Mouse (Mus musculus) hindbrain, embryonic 14.5 days (tissue): Measurements from ENCODE around the gene Rbm4. TPM values are rescaled to one million over a fixed set of nuclear protein-coding genes. Genes with fewer than 3 reads are reported as not detected.
"Not testable (repeated sequence)": the region's sequence is repeated elsewhere in the genome, so short reads cannot be mapped to it uniquely, and the experiment has no call there.

Experiments used
- ATAC-seq: fragments of 200-750 bp; cut with Nextera tagmentation; 2 replicates; pipeline ENCODE4 v1.8.0; 2017; ENCODE audit warnings: moderate number of reproducible peaks, mild to moderate bottlenecking, moderate TSS enrichment, moderate library complexity; ENCODE audit not compliant: low FRiP score
- DNase-seq: peaks from one replicate; pipeline ENCODE4 v3.0.0-alpha.2; 2015; ENCODE audit warnings: low spot score
- H3K27ac ChIP-seq: fragments of 300-500 bp; sonication (generic); 2 replicates; pipeline ENCODE4 v1.5.1; 2014; ENCODE audit warnings: mild to moderate bottlenecking, moderate library complexity
- H3K27me3 ChIP-seq: fragments of 300-500 bp; sonication (generic); 2 replicates; pipeline ENCODE4 v1.6.1; 2014; ENCODE audit warnings: mild to moderate bottlenecking, low read length, mixed read lengths; ENCODE audit not compliant: control insufficient read depth, insufficient read depth
- H3K36me3 ChIP-seq: fragments of 300-500 bp; sonication (generic); replicated peaks from 2 replicates; pipeline ENCODE4 v1.6.1; 2014; ENCODE audit not compliant: control insufficient read depth, insufficient read depth
- H3K4me1 ChIP-seq: fragments of 300-500 bp; sonication (generic); replicated peaks from 2 replicates; pipeline ENCODE4 v1.6.1; 2014; ENCODE audit warnings: antibody characterized with exemption, low read length, mixed read lengths; ENCODE audit not compliant: control insufficient read depth, insufficient read depth
- H3K4me2 ChIP-seq: fragments of 300-500 bp; sonication (generic); replicated peaks from 2 replicates; pipeline ENCODE4 v1.6.1; 2014; ENCODE audit warnings: mild to moderate bottlenecking, moderate library complexity
- H3K4me3 ChIP-seq: fragments of 300-500 bp; sonication (generic); replicated peaks from 2 replicates; pipeline ENCODE4 v1.5.1; 2014; ENCODE audit warnings: mild to moderate bottlenecking, low read length
- H3K9ac ChIP-seq: fragments of 300-500 bp; sonication (generic); 2 replicates; pipeline ENCODE4 v1.6.1; 2014
- H3K9me3 ChIP-seq: fragments of 300-500 bp; sonication (generic); 2 replicates; pipeline ENCODE4 v1.6.1; 2016; ENCODE audit warnings: low read length; ENCODE audit not compliant: control insufficient read depth
- WGBS: fragments of 180-500 bp; shearing (Covaris S2); extraction: QIAGEN DNeasy Blood & Tissue Kit; methylation state at CpG from one replicate; pipeline ENCODE4 v1.1.7; 2014; 5-methylcytosine and 5-hydroxymethylcytosine counted together
- polyA plus RNA-seq: library from polyadenylated mRNA; unstranded; fragments of >200 nt; fragmentation: Nextera tagmentation; extraction: Ambion mirVana; gene quantifications from 2 replicates; pipeline ENCODE4 v1.2.1, GENCODE M21; 2014

Rbm4 gene
- polyA plus RNA-seq, 1 experiment from 2014 or later, result 78.9 TPM

GRCm38 (mm10) chr19:4828444-4829114 lies 34.9 kb upstream of the Rbm4 start:
- no peak overlapping the region for H3K4me3 ChIP-seq
- no peak overlapping the region for H3K9ac ChIP-seq
- no peaks in the 10 kb centered on the region for H3K4me1 ChIP-seq
- ATAC-seq (no peak), DNase-seq (no peak)
- no peak overlapping the region for H3K4me2 ChIP-seq
- no peaks in the 10 kb centered on the region for H3K27me3 ChIP-seq
- WGBS, result 64% methylated on average over 16 of the region's 16 CpGs
- no peak overlapping the region for H3K27ac ChIP-seq
- peaks cover 23% of the 10 kb centered on the region for H3K36me3 ChIP-seq
- no peaks in the 10 kb centered on the region for H3K9me3 ChIP-seq

- H3K27ac ChIP-seq, result no peak overlapping the region
- no peaks in the 10 kb centered on the region for H3K9me3 ChIP-seq
- WGBS, result 70% methylated on average over 5 of the region's 5 CpGs
- H3K4me2 ChIP-seq, result no peak overlapping the region
- H3K9ac ChIP-seq, result no peak overlapping the region
- DNase-seq (peak; percentile 70), ATAC-seq (peak; percentile 37; the same call in 1 of the 2 replicates)
- no peak overlapping the region for H3K4me3 ChIP-seq
- peaks cover 10% of the 10 kb centered on the region for H3K36me3 ChIP-seq
- H3K4me1 ChIP-seq, result no peaks in the 10 kb centered on the region
- no peaks in the 10 kb centered on the region for H3K27me3 ChIP-seq
Observed at GRCm38 (mm10) chr19:4820678-4821303, 27.1 kb upstream of the Rbm4 start.

GRCm38 (mm10) chr19:4817182-4817835 lies 23.6 kb upstream of the Rbm4 start:
- DNase-seq, result no peak
- H3K27ac ChIP-seq, result no peak overlapping the region

GRCm38 (mm10) chr19:4813015-4813414 lies 19.3 kb upstream of the Rbm4 start:
- Histone ChIP-seq H3K27ac (no peak overlapping the region), H3K4me2 (no peak overlapping the region), H3K27me3 (no peaks in the 10 kb centered on the region), H3K4me1 (peaks cover 26% of the 10 kb centered on the region), H3K9me3 (no peaks in the 10 kb centered on the region), H3K9ac (no peak overlapping the region), H3K4me3 (no peak overlapping the region), H3K36me3 (no peaks in the 10 kb centered on the region)
- ATAC-seq, result no peak
- no peak for DNase-seq
- 89% methylated on average over 6 of the region's 6 CpGs for WGBS

More at GRCm38 (mm10) chr19:4817182-4817835, 23.6 kb upstream of the Rbm4 start:
- ATAC-seq, result no peak
- H3K9me3 ChIP-seq, result no peaks in the 10 kb centered on the region
- no peak overlapping the region for H3K4me2 ChIP-seq
- no peaks in the 10 kb centered on the region for H3K36me3 ChIP-seq
- H3K27me3 ChIP-seq, result no peaks in the 10 kb centered on the region
- 70% methylated on average over 1 of the region's 1 CpGs for WGBS
- no peak overlapping the region for H3K9ac ChIP-seq
- no peak overlapping the region for H3K4me3 ChIP-seq
- peaks cover 1% of the 10 kb centered on the region; the same call in 1 of the 2 replicates for H3K4me1 ChIP-seq

GRCm38 (mm10) chr19:4812334-4812949 lies 18.7 kb upstream of the Rbm4 start:
- H3K36me3 ChIP-seq, H3K9me3 ChIP-seq, DNase-seq, ATAC-seq, H3K27me3 ChIP-seq: not testable (repeated sequence)
- H3K4me1 ChIP-seq, result peaks cover 28% of the 10 kb centered on the region
- WGBS, result 81% methylated on average over 8 of the region's 8 CpGs
- peak overlapping the region; percentile 79 for H3K4me3 ChIP-seq
- H3K4me2 ChIP-seq, result peak overlapping the region; percentile 93
- peak overlapping the region; percentile 91; the same call in 1 of the 2 replicates for H3K27ac ChIP-seq
- peak overlapping the region; percentile 79 for H3K9ac ChIP-seq

GRCm38 (mm10) chr19:4811909-4812242 lies 18.2 kb upstream of the Rbm4 start:
- WGBS, result 5% methylated on average over 12 of the region's 12 CpGs
- H3K27me3 ChIP-seq, result no peaks in the 10 kb centered on the region

GRCm38 (mm10) chr19:4811063-4811908 lies 17.6 kb upstream of the Rbm4 start, which contains the start of the genes Gm21992 and Rbm14:
TSS of gene Gm21992 (minus strand) at chr19:4811612.
TSS of gene Rbm14 (minus strand) at chr19:4811634.
- Histone ChIP-seq H3K9me3 (no peaks in the 10 kb centered on the region), H3K27ac (peak within 1 kb of the TSS; percentile 91), H3K9ac (peak within 1 kb of the TSS; percentile 79), H3K4me1 (peaks cover 28% of the 10 kb centered on the region), H3K36me3 (no peaks in the 10 kb centered on the region), H3K4me2 (peak within 1 kb of the TSS; percentile 93), H3K4me3 (peak within 1 kb of the TSS; percentile 79), H3K27me3 (no peaks in the 10 kb centered on the region)
- ATAC-seq, result peak; percentile 98
- DNase-seq, result peak; percentile 97
- under 1% methylated on average over 83 of the region's 83 CpGs for WGBS

More at GRCm38 (mm10) chr19:4811909-4812242, 18.2 kb upstream of the Rbm4 start:
- peak overlapping the region; percentile 79 for H3K4me3 ChIP-seq
- H3K9me3 ChIP-seq, result no peaks in the 10 kb centered on the region
- peaks cover 28% of the 10 kb centered on the region for H3K4me1 ChIP-seq
- ATAC-seq (peak; percentile 46; the same call in 1 of the 2 replicates), DNase-seq (no peak)
- H3K27ac ChIP-seq, result peak overlapping the region; percentile 91
- H3K4me2 ChIP-seq, result peak overlapping the region; percentile 93
- H3K9ac ChIP-seq, result peak overlapping the region; percentile 79
- no peaks in the 10 kb centered on the region for H3K36me3 ChIP-seq

- peak overlapping the region; percentile 91 for H3K27ac ChIP-seq
- H3K9me3 ChIP-seq, result no peaks in the 10 kb centered on the region
- DNase-seq, result no peak
- no peaks in the 10 kb centered on the region for H3K27me3 ChIP-seq
- peak overlapping the region; percentile 93 for H3K4me2 ChIP-seq
- no peaks in the 10 kb centered on the region for H3K36me3 ChIP-seq
- under 1% methylated on average over 17 of the region's 17 CpGs for WGBS
- peaks cover 28% of the 10 kb centered on the region for H3K4me1 ChIP-seq
- no peak for ATAC-seq
- peak overlapping the region; percentile 71 for H3K9ac ChIP-seq
- H3K4me3 ChIP-seq, result peak overlapping the region; percentile 79
Observed at GRCm38 (mm10) chr19:4810746-4811062, 17.0 kb upstream of the Rbm4 start.
